Mouse (Mus musculus) heart, postnatal 4 days (tissue): ENCODE data around the gene Nppb. TPM values are rescaled to one million over a fixed set of nuclear protein-coding genes. Genes with fewer than 3 reads are reported as not detected.

Experiments
- total RNA-seq, 2 experiments: library from RNA; stranded (reverse); gene quantifications; 2 replicates each; pipeline ENCODE4 v1.2.3; 2021

Gene Nppb
- total RNA-seq, 2 experiments from 2014 or later, result 736 to 787 TPM

Other genes with a start within 250 kb of the Nppb start
- 1 to 10 TPM; 3.8 to 4.4 TPM for gene Zfp984, start 176.0 kb upstream of the Nppb start, total RNA-seq
- gene Zfp933, start 137.4 kb upstream of the Nppb start, total RNA-seq, result 10 to 100 TPM in 1 of 2 experiments, 1 to 10 TPM in 1; 9.1 to 12.6 TPM
- 10 to 100 TPM; 17.8 to 21.7 TPM for gene Miip, start 117.0 kb upstream of the Nppb start, total RNA-seq
- 10 to 100 TPM in 1 of 2 experiments, 1 to 10 TPM in 1; 9.9 to 11.7 TPM for gene Fv1, start 116.8 kb upstream of the Nppb start, total RNA-seq
- gene Mfn2, start 81.1 kb upstream of the Nppb start, total RNA-seq, result 100 to 1,000 TPM; 505 to 526 TPM
- gene Plod1, start 49.0 kb upstream of the Nppb start, total RNA-seq, result 10 to 100 TPM; 80.9 to 82.5 TPM
- gene 2510039O18Rik, start 44.9 kb upstream of the Nppb start, total RNA-seq, result 10 to 100 TPM; 46.8 to 49.3 TPM
- gene Nppa, start 14.9 kb downstream of the Nppb start, total RNA-seq, result 1,000 to 10,000 TPM; 1,585 to 1,953 TPM
- 10 to 100 TPM; 15.8 to 16.3 TPM for gene Clcn6, start 53.0 kb downstream of the Nppb start, total RNA-seq
- 10 to 100 TPM; 14.1 to 14.3 TPM for gene Mthfr, start 53.3 kb downstream of the Nppb start, total RNA-seq
- gene Agtrap, start 102.2 kb downstream of the Nppb start, total RNA-seq, result 10 to 100 TPM; 24.8 to 27.4 TPM
- gene Mad2l2, start 144.6 kb downstream of the Nppb start, total RNA-seq, result 10 to 100 TPM; 17.9 to 19.9 TPM
- gene Draxin, start 144.9 kb downstream of the Nppb start, total RNA-seq, result not detected
- gene Fbxo6, start 166.4 kb downstream of the Nppb start, total RNA-seq, result 10 to 100 TPM; 24.7 to 26.3 TPM
- 10 to 100 TPM; 18.2 to 22.7 TPM for gene Fbxo44, start 174.7 kb downstream of the Nppb start, total RNA-seq
- gene Fbxo2, start 174.8 kb downstream of the Nppb start, total RNA-seq, result under 1 TPM in 1 of 2 experiments, not detected in 1; 0.27 TPM